Mouse (Mus musculus): ENCODE measurements around the gene Clnk.

Clnk gene

DNA sequence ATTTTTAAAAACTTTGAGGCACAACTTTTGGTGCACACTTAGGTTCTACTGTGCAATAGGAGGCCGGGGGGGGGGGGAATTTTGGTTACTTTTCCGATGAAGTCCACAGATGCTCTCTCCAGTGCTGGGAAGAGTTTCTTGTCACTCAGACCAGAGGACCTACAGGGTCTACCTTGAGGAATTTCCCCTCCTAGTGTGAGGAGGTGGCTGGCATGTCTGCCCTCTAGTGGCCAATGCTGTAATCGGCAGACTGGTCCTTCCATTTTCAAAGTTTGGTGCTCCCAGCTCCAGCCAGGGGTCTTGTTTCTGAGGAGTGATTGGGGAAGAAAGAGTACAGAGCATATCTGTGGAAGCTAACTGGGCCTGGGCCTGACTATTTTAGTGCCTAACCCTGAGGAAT is 121.7 kb downstream of the Clnk start:
- in situ Hi-C loops (cut with MboI, MseI): no loop called here

DNA sequence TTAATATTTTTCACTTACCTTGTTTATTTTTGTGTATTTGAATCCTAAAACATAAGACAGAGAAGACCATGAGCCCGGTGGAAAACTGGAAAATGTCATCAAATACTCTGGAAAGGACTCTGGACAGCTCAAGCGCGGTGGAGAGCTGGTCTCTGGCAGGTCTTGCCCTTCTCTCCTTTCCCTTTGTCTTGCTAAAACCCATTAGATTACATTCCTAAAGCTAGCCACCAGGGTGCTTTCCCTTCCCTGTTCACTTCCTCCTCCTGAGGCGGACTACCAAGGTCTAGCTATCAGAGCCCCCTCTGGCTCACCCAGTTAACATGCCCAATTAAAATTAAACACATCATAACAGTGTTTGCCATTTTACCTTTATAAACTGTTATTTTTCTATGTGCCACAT is 123.9 kb downstream of the Clnk start:
- in situ Hi-C loops (cut with MboI, MseI): no loop called here

DNA sequence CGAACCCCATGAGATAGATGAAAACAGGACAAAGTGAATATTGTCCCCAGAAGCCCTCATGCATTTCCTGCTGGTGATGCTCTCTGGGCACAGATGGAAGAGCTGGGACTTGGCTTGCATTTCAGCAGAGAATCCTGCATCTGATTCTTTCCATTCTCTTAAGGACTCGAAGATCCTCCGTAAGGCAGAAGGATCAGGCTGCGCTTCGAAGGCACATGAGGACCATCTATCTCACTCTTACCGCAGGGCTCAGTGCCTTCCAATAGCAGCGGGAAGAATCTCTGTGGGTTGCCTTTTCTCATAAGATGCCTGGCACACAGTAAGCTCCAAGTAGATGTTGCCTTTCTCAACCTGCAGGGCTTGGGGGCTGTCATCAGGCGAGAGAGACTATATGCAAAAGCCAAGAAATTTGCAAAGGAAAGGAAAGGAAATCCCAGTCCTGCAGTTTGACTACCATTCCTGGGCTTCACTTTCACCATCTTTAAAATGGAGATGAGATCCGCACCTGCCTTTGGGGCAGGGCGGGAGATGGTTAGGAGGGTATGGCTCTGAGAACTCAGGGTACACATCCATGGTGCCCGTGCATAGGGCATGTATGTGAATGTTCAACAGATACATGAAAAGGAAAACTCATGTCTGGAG is 167.6 kb downstream of the Clnk start:
- in situ Hi-C loops (cut with MboI, MseI): no loop called here

DNA sequence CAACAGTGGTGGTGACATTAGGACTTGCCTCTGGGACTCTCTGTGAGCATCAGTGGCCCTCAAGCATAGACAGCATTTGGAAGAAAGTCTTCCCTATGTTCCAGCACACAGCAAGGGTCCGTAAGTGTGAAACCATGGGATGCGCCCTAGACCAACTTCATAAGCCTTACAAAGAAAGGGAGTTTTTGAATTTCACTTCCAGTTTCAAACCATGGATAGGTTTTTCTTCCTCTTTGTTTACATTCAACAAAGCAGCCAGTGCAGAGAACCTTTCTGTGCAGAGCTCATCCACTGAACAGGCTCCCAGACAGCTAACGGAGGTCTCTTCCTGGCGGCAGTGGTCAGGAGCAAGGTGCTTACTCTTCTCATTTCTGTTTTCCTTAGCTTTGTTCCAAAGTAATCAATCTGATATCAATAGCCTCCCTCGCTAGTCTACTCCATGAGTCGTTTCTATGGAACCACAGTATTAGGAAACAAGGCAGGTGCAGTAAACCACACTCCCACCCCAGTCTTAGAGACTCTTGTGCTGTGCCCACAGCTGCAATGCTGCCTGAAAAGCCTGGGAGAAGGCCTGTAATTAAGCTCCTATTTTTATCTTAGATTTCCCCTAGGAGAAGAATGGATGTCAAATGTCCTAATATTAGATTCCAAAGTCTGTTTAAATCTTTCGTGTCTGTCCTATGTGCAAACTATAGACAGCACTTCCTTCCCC is 169.1 kb downstream of the Clnk start:
- in situ Hi-C loops (cut with MboI, MseI): no loop called here

DNA sequence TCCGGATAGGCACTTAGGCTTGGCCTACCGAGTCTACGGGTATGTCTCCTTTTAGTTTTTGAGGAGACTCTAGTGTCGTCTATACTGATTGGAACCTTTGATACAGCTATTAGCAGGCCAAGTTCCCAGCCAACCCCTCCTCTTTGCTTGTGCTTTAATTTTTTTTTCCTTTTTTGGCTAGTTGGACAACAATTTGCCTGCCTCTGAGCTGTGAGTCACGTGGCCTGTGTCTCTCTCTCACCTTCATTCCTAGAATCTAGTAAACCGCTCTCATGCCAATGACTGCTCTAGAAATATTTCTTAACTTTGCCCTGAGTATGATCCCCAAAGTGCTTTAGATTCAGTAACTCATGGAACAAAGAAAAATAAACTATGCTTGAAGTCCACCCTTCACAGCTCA is 173.7 kb downstream of the Clnk start:
- in situ Hi-C loops (cut with MboI, MseI): no loop called here

DNA sequence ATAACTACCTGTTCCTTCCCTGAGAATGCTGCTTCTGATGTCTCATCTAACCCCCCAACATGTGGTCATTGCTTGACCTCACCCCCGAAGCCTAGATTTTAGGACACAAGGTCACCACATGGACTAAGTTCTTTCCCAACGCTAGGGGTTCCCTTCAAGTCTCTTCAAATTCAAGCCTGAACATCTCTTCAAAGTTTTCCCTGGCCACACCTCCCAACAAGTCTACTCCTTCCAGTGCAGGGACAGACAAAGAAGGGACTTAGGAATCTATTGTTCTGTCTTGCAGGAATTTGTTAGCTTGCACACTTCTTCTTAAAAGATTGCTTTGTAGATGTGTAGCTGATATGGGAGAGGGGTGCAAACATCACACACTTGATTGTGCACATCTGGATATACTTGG is 174.5 kb downstream of the Clnk start:
- in situ Hi-C loops (cut with MboI, MseI): no loop called here

DNA sequence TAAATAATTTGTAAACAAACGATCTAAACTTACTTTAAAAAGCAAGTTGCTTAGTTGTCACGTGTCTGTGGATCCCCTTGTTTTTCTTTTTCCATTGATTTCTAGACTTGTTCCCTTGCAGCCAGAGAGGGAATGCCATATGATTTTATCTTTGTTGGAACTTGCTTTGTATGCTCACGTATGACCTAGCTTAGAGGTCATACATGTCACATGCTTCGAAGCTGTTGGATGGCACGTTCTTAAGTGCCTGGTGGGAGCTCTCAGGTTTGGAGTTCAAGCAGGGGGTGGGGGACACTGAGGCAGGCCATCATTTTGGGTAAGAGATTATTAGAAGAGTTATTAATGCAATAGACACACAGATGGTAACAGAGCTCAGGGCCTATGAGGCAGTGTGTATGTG is 178.1 kb downstream of the Clnk start:
- in situ Hi-C loops (cut with MboI, MseI): no loop called here

DNA sequence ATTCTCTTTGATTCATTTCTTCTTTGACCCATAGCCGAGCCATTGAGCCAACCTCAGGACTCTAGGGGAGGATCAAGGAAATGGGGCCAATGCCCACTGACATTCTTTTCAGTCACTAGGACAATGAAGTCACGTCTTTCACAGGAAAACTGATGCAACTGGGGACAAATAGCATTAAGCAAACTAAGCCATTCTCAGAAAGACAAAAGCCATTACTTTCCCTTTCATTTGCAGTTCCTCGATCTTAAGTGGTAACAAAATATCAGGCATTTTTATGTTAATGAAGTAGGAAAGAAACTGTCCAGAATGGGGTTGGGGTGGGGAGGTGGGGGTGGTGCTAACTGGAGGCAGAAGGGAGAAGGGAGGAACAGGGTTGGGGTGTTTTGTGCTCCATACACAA is 178.6 kb downstream of the Clnk start:
- in situ Hi-C loops (cut with MboI, MseI): no loop called here

DNA sequence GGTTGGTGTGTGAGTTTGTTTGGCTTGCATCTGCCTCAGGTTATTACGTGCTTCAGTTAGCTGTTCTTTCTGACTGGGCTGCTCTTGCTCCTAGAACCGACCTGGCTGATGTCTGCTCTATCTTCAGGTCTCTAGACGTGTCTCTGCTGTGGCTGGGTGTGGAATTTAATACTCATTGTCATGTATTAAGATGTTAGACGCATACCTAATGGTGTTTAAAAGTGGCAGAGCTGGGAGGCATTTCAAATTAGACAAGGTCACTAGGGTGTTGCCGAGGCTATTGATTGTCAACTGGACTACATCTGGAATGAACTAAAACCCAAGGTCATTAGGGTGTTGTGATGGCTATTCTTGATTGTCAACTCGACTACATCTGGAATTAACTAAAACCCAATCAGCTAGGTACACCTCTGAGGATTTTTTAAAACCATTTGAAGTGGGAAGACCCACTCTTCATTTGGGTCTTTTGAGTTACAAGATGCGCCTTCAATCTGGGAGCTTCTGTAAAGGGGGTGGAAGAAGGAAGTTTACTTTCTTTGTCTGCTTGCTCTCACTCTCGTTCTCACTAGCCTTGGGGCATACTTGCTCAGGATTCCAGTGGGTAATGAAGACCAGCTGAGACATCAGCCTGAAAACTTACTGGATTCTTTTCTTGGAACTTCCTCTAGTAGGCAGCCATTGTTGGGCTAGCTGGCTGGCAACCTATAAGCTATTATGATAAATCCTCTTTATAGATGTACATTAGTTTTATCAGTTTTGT is 179.8 kb downstream of the Clnk start:
- in situ Hi-C loops (cut with MboI, MseI): no loop called here

DNA sequence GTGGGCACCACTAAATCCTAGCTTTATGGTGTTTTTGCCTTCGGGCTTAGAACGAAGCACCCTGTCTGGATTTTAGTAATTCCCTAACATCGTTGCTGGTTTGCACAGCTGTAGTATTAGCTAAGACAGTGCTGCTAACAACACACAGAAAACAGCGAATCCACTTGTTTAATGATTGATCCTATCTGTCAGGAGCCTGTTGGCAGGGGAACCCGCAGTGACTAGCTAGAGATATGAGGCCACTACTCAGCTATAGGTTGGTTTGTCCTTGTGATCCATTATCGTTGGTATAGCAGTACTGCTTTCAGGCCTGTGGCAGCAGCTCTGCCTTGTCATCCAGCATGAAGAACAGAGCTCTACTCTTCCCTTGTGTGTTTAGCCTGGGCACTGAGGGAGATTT is 183.8 kb downstream of the Clnk start:
- in situ Hi-C loops (cut with MboI, MseI): no loop called here

DNA sequence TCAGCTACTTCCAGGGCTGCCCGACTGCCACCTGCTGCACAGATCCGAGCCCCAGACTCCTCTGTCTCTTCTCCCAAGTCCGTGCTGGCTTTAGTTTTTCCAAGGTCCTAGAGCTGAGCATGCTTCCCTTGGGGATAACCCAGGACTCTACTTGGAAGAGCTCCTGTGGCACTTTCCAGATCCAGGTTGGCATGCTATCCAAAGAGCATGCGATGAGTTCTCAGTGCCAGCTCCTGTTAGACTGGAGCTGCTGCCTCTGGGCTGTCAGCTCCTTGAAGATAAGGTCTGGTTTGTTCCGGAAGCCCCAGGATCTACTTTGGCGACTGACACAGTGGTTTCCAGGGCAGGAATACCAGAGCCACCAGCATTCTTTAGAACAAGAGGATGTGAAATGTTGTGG is 187.4 kb downstream of the Clnk start:
- in situ Hi-C loops (cut with MboI, MseI): no loop called here

DNA sequence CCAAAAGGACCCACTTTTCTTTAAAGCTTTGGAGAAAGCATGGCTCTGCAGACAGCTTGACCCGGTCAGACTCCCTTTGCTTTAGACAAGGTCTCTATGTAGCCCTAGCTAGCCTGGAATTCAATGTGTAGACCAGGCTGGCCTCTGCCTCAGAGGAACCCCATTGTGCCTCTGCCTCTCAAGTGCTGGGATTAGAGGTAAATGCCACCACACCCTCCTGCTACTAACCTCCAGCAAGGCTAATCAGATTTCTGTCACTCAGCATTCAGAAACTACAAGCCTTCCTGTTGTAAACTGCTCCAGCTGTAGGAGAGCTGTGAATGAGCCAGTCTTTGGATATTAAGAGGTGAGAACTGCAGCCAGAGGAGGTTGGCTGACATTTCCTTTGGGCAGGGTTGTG is 188.9 kb downstream of the Clnk start:
- in situ Hi-C loops (cut with MboI, MseI): no loop called here

DNA sequence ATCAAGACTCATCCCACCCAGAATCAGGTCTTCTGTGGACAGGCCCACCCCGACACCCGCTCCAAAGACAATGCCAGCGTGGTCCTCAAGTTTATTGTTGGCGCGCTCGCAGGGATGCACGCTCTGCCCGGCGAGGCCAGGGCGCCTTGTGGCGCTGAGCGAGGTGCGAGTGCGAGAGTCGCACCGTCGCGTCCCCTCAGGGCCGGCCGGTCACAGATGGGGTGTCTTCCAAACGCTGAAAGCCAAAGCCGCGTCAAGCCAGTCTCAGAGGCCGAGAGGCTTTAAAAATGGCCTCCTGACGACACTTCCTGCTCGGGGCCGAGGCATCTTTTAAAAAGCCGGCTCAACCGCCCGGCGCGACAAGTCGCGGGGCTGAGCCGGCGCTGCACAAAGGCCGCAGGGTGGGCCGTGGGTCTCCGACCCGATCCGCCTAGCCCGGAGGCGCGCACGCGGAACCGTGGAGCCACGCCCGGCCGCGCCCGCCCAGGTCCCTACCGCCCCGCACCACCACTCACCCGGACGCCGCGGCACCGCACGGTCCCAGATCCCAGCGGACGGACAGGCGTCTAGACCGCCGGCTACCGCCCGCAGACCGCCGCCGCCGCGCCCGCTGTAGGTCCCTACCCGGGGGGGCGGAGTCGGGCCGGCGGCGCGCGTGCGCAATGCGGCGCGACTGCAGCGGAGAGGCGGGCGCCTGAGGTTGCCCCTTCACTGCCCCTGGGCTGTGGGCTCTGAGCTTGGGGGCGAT is 192.3 kb downstream of the Clnk start, which contains the start of gene Zfp518b:
Zfp518b (minus strand) TSS at position 663 of the 748 bp plus-strand sequence.
- in situ Hi-C loops (cut with MboI, MseI): no loop called here

DNA sequence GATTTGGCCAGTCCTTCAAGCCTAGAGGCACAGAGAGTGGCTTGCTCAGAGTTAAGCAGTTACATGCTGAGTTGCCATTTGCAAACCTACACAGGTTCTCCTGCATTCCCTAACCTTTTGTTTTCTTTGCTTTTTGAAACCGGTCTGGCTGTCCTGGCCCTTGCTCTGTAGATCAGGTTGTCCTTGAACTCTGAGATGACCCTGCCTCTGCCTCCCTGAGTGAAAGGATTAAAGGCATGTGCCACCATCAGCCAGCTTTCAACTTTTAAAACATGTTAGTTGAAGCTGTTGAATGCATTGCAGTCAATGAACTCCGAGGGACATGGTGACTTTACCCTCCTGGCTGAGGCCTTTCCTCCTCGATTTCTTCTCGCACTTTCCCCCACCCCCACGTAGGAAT is 217.8 kb downstream of the Clnk start:
- in situ Hi-C loops (cut with MboI, MseI): no loop called here
